Mouse (Mus musculus): ENCODE data around the gene Ube2l3.

GRCm38 (mm10) chr16:17193823-17194222 is 8.6 kb downstream of the Ube2l3 start:
- no peak for TF ChIP-seq CTCF (IDR thresholded peaks at IDR 0.05; ENCODE audit: control insufficient read depth, insufficient read depth, low read length)
- no peak for TF ChIP-seq POLR2A (IDR thresholded peaks at IDR 0.05; ENCODE audit: borderline replicate concordance, control insufficient read depth, low read depth, low read length)

Measured in bone marrow, adult 2 months (tissue).